Mouse (Mus musculus): ENCODE measurements around the gene Kcnip3. TPM values are rescaled to one million over a fixed set of nuclear protein-coding genes. Genes with fewer than 3 reads are reported as not detected.

Kcnip3 gene
- polyA plus RNA-seq, 1 experiment from 2014 or later = 2.6 TPM

DNA sequence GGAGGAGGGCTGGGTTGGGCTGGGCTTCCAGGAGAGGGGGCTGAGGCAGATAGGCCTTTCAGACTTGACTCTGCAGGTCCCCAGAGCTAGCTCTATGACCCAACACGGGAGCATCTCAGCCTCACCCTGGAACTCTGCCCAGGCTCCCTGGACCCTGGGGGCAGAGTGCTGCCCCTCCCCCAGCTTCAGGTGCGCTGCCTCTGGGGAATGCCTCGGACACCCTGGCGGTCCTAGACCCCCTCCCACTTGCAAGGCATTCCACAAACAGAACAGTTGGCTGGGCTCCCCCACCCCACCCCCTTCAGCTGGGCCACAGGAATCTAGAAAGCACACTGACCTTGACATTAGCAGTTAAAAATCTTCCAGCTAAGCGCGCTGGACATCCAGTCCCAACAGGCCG lies 72.2 kb downstream of the Kcnip3 start:
- Histone ChIP-seq H3K4me1 (replicated peaks; ENCODE audit: control insufficient read depth, insufficient read depth, low read length) (no peaks in the 10 kb centered on the region), H3K27me3 (ENCODE audit: control insufficient read depth, insufficient read depth, low read length) (peaks cover 3% of the 10 kb centered on the region; the same call in 1 of the 2 replicates), H3K9ac (ENCODE audit: low read depth, low read length) (no peak overlapping the region), H3K36me3 (ENCODE audit: control insufficient read depth, insufficient read depth, low read length) (no peaks in the 10 kb centered on the region), H3K4me2 (replicated peaks; ENCODE audit: low read depth, low read length) (no peak overlapping the region), H3K4me3 (ENCODE audit: low read depth, low read length) (no peak overlapping the region), H3K9me3 (ENCODE audit: control insufficient read depth, low read length) (no peaks in the 10 kb centered on the region), H3K27ac (ENCODE audit: low read depth, low read length) (no peak overlapping the region)
- 47% methylated on average over 7 of the region's 7 CpGs for WGBS
- DNase-seq (ENCODE audit: low spot score) (no peak), ATAC-seq (ENCODE audit: low FRiP score) (no peak)

- DNase-seq (ENCODE audit: low spot score) (no peak), ATAC-seq (ENCODE audit: low FRiP score) (no peak)
- H3K4me3 ChIP-seq (ENCODE audit: low read depth, low read length) = no peak overlapping the region
- H3K9me3 ChIP-seq (ENCODE audit: control insufficient read depth, low read length) = no peaks in the 10 kb centered on the region
- H3K27me3 ChIP-seq (ENCODE audit: control insufficient read depth, insufficient read depth, low read length) = no peaks in the 10 kb centered on the region
- no peak overlapping the region for H3K9ac ChIP-seq (ENCODE audit: low read depth, low read length)
- no peaks in the 10 kb centered on the region for H3K36me3 ChIP-seq (ENCODE audit: control insufficient read depth, insufficient read depth, low read length)
- WGBS = 61% methylated on average over 3 of the region's 3 CpGs
- peaks cover 3% of the 10 kb centered on the region for H3K4me1 ChIP-seq (replicated peaks; ENCODE audit: control insufficient read depth, insufficient read depth, low read length)
- no peak overlapping the region for H3K4me2 ChIP-seq (replicated peaks; ENCODE audit: low read depth, low read length)
- H3K27ac ChIP-seq (ENCODE audit: low read depth, low read length) = no peak overlapping the region
Observed at GRCm38 (mm10) chr2:127446847-127447246, 75.0 kb downstream of the Kcnip3 start.

GRCm38 (mm10) chr2:127444055-127444789 lies 77.7 kb downstream of the Kcnip3 start, which contains the start of gene Fahd2a:
TSS of gene Fahd2a (minus strand) at chr2:127444565.
- peak; percentile 92 for DNase-seq (ENCODE audit: low spot score)
- peak within 1 kb of the TSS; percentile 73 for H3K4me3 ChIP-seq (ENCODE audit: low read depth, low read length)
- H3K9me3 ChIP-seq (ENCODE audit: control insufficient read depth, low read length) = no peaks in the 10 kb centered on the region
- ATAC-seq (ENCODE audit: low FRiP score) = peak; percentile 92
- WGBS = 5% methylated on average over 37 of the region's 37 CpGs
- no peaks in the 10 kb centered on the region for H3K27me3 ChIP-seq (ENCODE audit: control insufficient read depth, insufficient read depth, low read length)
- peak within 1 kb of the TSS; percentile 70 for H3K9ac ChIP-seq (ENCODE audit: low read depth, low read length)
- no peaks in the 10 kb centered on the region for H3K36me3 ChIP-seq (ENCODE audit: control insufficient read depth, insufficient read depth, low read length)
- peak within 1 kb of the TSS; percentile 77 for H3K4me2 ChIP-seq (replicated peaks; ENCODE audit: low read depth, low read length)
- no peak within 1 kb of the TSS for H3K27ac ChIP-seq (ENCODE audit: low read depth, low read length)
- peaks cover 3% of the 10 kb centered on the region for H3K4me1 ChIP-seq (replicated peaks; ENCODE audit: control insufficient read depth, insufficient read depth, low read length)

DNA sequence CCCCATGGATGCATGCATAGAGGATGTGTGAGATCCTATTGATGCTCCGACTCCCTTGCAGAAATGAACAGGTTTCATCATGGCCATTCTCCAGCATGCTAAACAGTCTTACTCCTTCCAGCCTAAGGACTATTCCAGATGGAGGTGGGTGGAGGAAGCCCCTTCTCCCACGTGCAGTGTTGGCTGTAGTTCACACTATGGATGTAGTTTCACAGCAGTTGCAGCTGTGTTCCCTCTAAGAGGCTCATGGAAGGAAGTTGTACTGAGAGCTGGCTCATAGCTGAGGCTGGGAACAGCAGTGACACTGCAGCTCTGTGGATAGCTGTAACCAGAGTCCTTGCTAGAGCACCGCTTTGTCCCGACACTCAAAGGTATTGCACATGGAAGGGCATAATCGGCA lies 84.2 kb downstream of the Kcnip3 start:
- Histone ChIP-seq H3K27ac (ENCODE audit: low read depth, low read length) (no peak overlapping the region), H3K27me3 (ENCODE audit: control insufficient read depth, insufficient read depth, low read length) (no peaks in the 10 kb centered on the region), H3K36me3 (ENCODE audit: control insufficient read depth, insufficient read depth, low read length) (no peaks in the 10 kb centered on the region), H3K4me1 (replicated peaks; ENCODE audit: control insufficient read depth, insufficient read depth, low read length) (no peaks in the 10 kb centered on the region), H3K4me3 (ENCODE audit: low read depth, low read length) (no peak overlapping the region), H3K9me3 (ENCODE audit: control insufficient read depth, low read length) (no peaks in the 10 kb centered on the region), H3K4me2 (replicated peaks; ENCODE audit: low read depth, low read length) (no peak overlapping the region), H3K9ac (ENCODE audit: low read depth, low read length) (no peak overlapping the region)
- WGBS = 91% methylated on average over 5 of the region's 5 CpGs
- ATAC-seq (ENCODE audit: low FRiP score) (no peak), DNase-seq (ENCODE audit: low spot score) (no peak)

DNA sequence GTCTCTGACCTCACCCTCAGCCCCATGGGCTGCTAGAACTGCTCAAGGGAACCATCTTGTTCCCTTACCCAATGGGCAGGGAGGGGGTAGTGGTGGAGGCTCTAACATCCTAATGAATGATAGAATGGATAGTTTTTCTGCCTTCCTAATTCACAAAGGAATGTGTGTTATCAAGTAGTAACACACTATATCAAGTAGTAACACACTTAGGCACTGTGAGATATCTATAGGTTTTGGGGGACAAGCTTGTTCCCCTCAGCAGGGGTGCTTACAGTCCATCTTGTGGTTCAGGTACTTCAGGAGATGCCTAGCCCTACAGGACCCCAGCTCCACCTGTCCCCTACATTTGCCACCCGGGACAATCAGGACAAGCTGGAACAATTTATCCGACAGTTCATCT lies 86.3 kb downstream of the Kcnip3 start:
- ATAC-seq (ENCODE audit: low FRiP score) = no peak
- WGBS = 95% methylated on average over 2 of the region's 2 CpGs
- no peak for DNase-seq (ENCODE audit: low spot score)
- Histone ChIP-seq H3K4me1 (replicated peaks; ENCODE audit: control insufficient read depth, insufficient read depth, low read length) (no peaks in the 10 kb centered on the region), H3K4me3 (ENCODE audit: low read depth, low read length) (no peak overlapping the region), H3K9me3 (ENCODE audit: control insufficient read depth, low read length) (no peaks in the 10 kb centered on the region), H3K36me3 (ENCODE audit: control insufficient read depth, insufficient read depth, low read length) (no peaks in the 10 kb centered on the region), H3K27me3 (ENCODE audit: control insufficient read depth, insufficient read depth, low read length) (no peaks in the 10 kb centered on the region), H3K27ac (ENCODE audit: low read depth, low read length) (no peak overlapping the region), H3K9ac (ENCODE audit: low read depth, low read length) (no peak overlapping the region), H3K4me2 (replicated peaks; ENCODE audit: low read depth, low read length) (no peak overlapping the region)

GRCm38 (mm10) chr2:127435135-127435534 lies 86.8 kb downstream of the Kcnip3 start:
- Histone ChIP-seq H3K9ac (ENCODE audit: low read depth, low read length) (no peak overlapping the region), H3K27ac (ENCODE audit: low read depth, low read length) (no peak overlapping the region), H3K4me1 (replicated peaks; ENCODE audit: control insufficient read depth, insufficient read depth, low read length) (no peaks in the 10 kb centered on the region), H3K36me3 (ENCODE audit: control insufficient read depth, insufficient read depth, low read length) (no peaks in the 10 kb centered on the region), H3K27me3 (ENCODE audit: control insufficient read depth, insufficient read depth, low read length) (no peaks in the 10 kb centered on the region), H3K4me2 (replicated peaks; ENCODE audit: low read depth, low read length) (no peak overlapping the region), H3K4me3 (ENCODE audit: low read depth, low read length) (no peak overlapping the region), H3K9me3 (ENCODE audit: control insufficient read depth, low read length) (no peaks in the 10 kb centered on the region)
- 31% methylated on average over 2 of the region's 2 CpGs for WGBS
- DNase-seq (ENCODE audit: low spot score) (peak; percentile 64), ATAC-seq (ENCODE audit: low FRiP score) (no peak)

GRCm38 (mm10) chr2:127433487-127434295 lies 88.2 kb downstream of the Kcnip3 start:
- WGBS = 87% methylated on average over 9 of the region's 9 CpGs
- ATAC-seq (ENCODE audit: low FRiP score) (no peak), DNase-seq (ENCODE audit: low spot score) (no peak)
- Histone ChIP-seq H3K4me3 (ENCODE audit: low read depth, low read length) (no peak overlapping the region), H3K27ac (ENCODE audit: low read depth, low read length) (no peak overlapping the region), H3K9ac (ENCODE audit: low read depth, low read length) (no peak overlapping the region), H3K4me1 (replicated peaks; ENCODE audit: control insufficient read depth, insufficient read depth, low read length) (no peaks in the 10 kb centered on the region), H3K4me2 (replicated peaks; ENCODE audit: low read depth, low read length) (no peak overlapping the region), H3K36me3 (ENCODE audit: control insufficient read depth, insufficient read depth, low read length) (no peaks in the 10 kb centered on the region), H3K27me3 (ENCODE audit: control insufficient read depth, insufficient read depth, low read length) (no peaks in the 10 kb centered on the region), H3K9me3 (ENCODE audit: control insufficient read depth, low read length) (no peaks in the 10 kb centered on the region)

DNA sequence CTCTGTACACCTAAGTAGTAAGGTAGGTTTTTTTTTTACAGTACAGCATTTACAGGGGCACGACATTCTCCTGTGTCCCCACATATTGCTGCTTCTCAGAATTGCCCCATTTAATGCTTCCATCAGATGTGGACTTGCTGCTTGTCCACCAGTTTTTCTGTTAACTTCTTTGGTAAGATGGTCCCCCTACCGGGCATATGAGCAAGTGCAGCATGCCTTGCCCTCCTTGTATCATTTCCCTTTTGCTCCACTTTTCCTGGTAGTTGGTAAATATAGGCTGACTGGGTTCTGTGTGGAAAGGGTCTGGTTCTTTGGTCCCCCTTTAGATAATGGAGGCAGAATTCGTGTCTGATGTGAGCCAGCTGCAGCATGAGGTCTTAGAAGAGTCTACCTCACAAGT lies 91.7 kb downstream of the Kcnip3 start:
- Histone ChIP-seq H3K9me3 (ENCODE audit: control insufficient read depth, low read length) (no peaks in the 10 kb centered on the region), H3K4me3 (ENCODE audit: low read depth, low read length) (no peak overlapping the region), H3K27me3 (ENCODE audit: control insufficient read depth, insufficient read depth, low read length) (no peaks in the 10 kb centered on the region), H3K9ac (ENCODE audit: low read depth, low read length) (no peak overlapping the region), H3K4me1 (replicated peaks; ENCODE audit: control insufficient read depth, insufficient read depth, low read length) (no peaks in the 10 kb centered on the region), H3K4me2 (replicated peaks; ENCODE audit: low read depth, low read length) (no peak overlapping the region), H3K36me3 (ENCODE audit: control insufficient read depth, insufficient read depth, low read length) (no peaks in the 10 kb centered on the region), H3K27ac (ENCODE audit: low read depth, low read length) (no peak overlapping the region)
- no peak for ATAC-seq (ENCODE audit: low FRiP score)
- WGBS = 25% methylated on average over 3 of the region's 3 CpGs
- peak; percentile 69 for DNase-seq (ENCODE audit: low spot score)

GRCm38 (mm10) chr2:127424977-127425376 lies 96.9 kb downstream of the Kcnip3 start, which contains the start of gene Gpat2:
TSS of gene Gpat2 (plus strand) at chr2:127425199.
- H3K9me3 ChIP-seq (ENCODE audit: control insufficient read depth, low read length) = no peaks in the 10 kb centered on the region
- H3K9ac ChIP-seq (ENCODE audit: low read depth, low read length) = no peak within 1 kb of the TSS
- H3K27me3 ChIP-seq (ENCODE audit: control insufficient read depth, insufficient read depth, low read length) = no peaks in the 10 kb centered on the region
- ATAC-seq (ENCODE audit: low FRiP score) (no peak), DNase-seq (ENCODE audit: low spot score) (no peak)
- H3K4me3 ChIP-seq (ENCODE audit: low read depth, low read length) = no peak within 1 kb of the TSS
- 84% methylated on average over 17 of the region's 17 CpGs for WGBS
- H3K4me2 ChIP-seq (replicated peaks; ENCODE audit: low read depth, low read length) = no peak within 1 kb of the TSS
- no peak within 1 kb of the TSS for H3K27ac ChIP-seq (ENCODE audit: low read depth, low read length)
- H3K4me1 ChIP-seq (replicated peaks; ENCODE audit: control insufficient read depth, insufficient read depth, low read length) = no peaks in the 10 kb centered on the region
- no peaks in the 10 kb centered on the region for H3K36me3 ChIP-seq (ENCODE audit: control insufficient read depth, insufficient read depth, low read length)

Data from hindbrain, embryonic 11.5 days (tissue).